Mouse (Mus musculus) thymus, postnatal 4 days (tissue): ENCODE results near the gene Sstr4.

Experiments
- DNase-seq: peaks from one replicate; pipeline ENCODE4 v3.0.0; 2021

Sstr4 gene

GRCm38 (mm10) chr2:148396209-148396608 lies 1.1 kb downstream of the Sstr4 start:
- DNase-seq, result no peak

DNA sequence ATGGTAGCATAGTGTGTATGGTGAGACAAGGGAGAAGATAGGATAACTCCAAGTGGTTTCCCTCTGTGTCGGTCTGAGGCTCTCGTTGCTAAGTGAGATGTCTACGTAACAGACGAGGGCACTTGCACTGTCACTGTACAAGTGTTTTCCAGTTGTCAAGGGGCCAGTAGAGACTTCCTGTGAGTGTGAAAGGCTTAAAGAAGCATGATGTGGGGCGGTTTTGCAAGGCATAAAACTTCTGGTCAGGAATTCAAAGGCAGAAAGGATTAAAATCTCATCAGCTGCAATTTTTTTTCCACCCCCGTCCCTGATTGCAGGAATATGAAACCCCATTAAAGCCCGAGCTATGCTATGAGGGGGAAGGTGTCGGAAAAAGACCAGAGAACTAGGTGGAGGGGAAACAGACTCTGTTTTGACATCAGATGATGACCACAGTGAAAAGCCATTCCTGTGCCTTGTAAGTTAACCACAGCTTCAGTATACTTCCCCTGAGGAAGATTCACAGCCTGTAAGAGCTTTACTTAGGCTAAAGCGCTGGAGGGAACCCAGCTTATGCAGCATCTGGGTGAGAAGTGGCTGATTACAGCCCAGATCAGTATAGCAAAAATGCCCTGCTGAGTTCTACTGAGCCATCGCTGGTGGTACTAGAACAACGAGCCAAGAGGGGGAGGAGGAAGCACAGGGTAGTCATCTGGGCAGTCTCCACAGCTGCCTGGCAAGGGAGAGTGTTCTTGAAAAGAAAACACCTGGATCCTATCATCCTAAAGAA lies 2.1 kb downstream of the Sstr4 start:
- DNase-seq, result no peak

DNA sequence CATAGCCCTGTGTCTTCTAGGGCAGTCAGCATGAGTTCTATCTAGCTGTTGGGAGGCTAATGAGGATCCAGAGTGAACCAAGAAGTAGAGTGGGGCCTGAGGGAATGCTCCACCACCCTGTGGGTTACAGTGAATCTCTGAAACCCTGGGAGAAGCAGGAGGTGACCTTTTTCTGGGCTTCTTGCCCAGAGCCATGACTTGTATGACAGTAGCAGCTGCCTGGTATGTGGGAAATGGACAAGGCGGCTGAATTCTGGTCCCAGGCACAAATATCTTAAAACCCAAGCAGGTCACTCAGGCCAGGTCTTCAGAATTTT lies 2.6 kb downstream of the Sstr4 start:
- DNase-seq, result no peak

DNA sequence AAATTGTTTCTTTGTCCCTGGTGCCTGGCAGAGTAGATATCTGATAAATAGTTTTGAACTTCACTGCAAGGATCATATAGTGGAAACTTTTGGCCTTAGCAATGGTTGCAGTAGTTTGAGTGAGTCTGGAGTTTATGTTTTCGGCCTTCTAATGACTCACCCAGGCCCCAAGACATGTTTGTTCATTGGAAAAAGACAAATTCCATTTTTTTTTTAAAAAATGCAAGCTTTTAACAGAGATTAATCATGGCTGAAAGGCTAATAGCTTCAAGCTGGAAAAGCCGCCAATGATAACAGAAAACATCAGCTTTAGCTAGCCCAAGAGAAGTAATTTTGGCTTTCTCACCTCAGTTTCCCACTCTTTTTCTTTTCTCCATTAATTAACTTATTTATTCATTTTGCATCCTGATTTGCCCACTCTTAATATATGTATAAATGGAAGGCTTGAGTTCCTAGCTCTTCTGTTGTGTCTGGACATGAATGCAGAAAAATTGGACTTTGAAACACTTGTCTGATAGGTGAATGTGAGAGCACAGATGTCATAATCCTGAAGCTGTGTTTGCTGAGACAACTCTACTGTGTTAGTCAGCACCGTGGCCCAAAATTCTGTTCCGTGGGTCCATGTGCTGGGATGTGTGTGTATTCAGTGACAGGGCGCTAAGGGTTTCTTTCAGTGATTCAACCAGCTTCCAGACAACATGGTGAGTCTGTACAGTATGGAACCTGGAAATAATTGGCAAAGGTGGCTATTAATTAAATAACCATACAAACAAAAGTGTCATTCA lies 3.9 kb downstream of the Sstr4 start:
- no peak for DNase-seq

GRCm38 (mm10) chr2:148402227-148402626 lies 7.1 kb downstream of the Sstr4 start:
- DNase-seq, result no peak

DNA sequence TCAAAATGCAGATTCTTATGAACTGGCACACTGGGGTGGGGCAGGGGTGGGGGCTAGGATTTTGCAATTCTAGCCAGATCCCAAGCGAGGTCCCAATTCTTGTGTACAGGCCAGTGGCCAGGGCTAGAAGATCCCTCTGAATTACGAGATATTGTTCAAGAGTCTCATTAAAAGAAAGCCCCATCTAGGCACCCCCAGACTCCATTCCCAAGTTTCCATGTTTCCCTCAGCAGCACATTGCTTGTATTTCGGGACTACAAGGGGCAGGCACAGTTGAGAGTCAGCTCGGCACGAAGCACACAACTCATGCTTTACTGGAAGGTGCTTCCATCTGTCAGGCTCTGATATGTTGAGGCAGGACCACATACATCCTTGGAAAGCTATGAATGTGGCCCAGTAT lies 9.8 kb downstream of the Sstr4 start:
- DNase-seq, result no peak

DNA sequence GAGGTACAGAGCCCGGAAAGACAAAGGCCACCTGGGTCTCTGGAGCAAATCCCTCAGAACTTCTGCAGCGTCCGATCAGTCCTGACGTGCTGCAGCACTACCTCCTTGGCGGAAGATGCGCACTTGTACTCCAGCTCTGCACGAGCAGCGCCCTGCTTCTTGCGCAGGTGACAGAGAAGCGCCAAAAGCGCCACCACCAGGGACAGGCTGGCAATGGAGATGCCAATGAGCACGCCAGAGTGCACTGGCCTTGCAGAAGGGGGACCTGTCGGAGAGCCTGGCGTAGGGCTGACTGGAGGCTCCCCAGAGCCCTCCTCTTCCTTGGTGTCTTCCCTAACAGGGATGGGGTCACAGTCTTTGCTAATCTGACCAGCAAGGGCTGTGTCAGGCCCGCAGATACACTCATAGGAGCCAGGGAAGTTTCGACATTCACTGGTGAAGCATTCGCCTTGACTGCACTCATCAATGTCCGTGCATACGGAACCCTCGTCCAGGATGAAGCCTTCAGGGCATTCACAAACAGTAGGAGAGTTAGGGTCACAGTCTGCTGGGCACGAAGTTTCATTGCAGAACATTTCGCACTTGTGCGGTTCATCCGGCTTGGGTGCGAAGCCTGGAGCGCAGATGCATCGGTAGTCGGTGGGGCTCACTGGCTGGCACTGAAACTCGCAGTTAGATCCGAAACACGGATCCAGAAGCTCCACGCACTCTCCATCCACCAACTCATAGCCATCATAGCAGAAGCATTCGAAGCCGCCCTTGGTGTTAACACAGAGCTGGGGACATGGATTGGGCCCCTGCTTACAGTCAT lies 11.2 kb downstream of the Sstr4 start:
- peak; percentile 80 for DNase-seq

DNA sequence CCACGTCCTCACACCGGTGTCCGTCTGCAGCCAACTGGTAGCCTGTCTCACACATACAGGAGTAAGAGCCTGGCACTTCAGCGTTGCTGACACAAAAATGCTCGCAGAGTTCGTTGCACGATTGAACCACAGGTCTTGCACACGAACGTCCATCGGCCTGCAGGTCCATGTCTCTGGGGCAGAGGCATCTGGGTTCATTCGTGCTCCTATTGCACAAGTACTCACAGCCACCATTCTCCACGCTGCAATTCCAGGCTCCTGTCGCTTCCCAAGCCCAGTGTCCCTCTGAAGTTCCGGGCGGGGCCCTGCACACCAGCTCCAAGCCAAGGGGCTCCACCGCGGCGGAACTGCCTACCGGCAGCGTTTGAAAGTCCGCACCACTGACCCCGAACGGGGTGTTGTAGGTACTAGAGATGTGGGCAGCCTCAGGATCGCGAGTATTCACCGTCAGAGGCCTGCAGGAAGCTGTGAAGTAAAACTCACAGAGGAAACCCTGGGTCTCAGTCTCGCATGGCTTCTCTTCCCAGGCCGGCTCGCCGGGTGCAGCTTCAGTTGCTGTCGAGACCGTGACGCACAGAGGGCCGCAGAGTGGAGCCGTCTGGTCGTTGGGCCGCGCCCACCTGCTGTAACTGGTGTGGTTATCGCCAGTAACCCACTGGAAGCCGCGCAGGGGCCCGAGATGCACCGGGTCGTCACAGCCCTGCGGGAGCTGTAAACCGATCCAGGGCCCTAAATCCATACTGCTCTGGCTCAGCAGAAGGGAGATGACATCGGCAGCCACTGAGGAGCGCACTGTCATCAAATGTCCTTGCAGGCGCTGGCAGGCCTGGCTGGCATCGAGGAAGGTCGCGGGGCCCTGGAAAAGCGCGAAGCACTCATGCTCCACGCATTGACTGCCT lies 12.1 kb downstream of the Sstr4 start:
- peak; percentile 59 for DNase-seq

DNA sequence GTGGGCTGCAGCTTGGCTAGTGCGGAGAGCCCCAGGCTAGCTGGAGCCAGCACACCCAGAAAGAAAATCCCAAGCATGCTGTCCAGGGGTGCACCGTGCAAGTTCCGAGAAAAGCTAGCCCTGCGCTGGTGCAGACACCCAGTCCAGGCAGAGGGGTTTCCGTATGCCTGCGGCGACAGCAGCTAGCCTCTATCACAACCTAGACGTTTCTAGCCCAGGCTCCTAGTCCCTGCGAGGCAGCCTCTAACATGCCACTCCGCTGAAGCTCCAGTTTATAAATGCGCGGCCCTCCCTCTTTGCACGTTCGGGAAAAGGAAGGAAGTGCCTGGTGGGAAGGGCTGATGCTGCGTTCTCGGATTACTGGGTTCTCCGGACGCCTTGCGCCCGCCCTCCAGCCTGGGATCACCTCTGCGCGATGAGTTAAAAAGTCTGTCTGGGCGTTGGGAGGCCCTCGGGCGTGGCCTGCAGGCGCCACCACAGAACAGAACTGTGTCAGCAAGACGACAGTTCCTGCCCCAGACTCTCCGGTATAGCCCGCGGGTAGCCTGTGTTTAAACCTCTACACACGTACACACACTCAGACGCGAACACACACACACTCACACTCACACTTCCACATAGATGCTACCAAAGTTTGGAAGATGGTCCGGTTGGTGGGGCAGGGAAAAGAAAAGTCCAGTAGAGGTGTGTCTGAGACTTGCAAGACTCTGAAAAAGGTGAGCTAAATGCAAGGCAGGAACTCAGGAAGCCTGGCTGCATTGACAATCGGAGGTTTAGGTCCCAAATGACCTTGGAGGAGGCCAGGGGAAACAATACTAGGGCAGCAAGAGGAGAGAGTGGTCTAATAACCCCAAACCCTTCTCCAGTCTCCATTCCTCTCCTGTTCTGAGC lies 13.0 kb downstream of the Sstr4 start, which contains the start of gene Thbd:
Gene Thbd (minus strand): TSS at position 319 of the 891 bp plus-strand sequence.
- DNase-seq, result peak; percentile 61

DNA sequence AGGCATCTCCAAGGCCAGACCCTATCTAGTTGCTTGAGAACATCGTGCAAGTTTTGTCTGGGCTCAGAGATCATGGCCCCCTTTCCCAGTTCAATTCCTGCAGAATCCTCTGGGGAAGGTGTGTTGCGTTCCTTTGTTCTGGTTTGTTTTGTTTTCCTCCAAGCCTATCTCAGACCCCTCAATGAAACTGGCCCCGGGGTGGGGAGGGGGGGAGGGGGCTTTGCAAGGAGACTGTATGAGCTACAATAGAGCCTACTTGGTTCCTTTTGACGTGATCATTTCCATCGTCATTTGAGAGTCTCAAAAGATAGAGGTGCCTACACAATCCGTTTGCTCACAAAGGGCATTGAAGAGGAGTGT lies 13.6 kb downstream of the Sstr4 start:
- DNase-seq, result no peak

- DNase-seq, result peak; percentile 87
Measured at GRCm38 (mm10) chr2:148409141-148409540, 14.0 kb downstream of the Sstr4 start.

GRCm38 (mm10) chr2:148409821-148410220 lies 14.7 kb downstream of the Sstr4 start:
- DNase-seq, result no peak

DNA sequence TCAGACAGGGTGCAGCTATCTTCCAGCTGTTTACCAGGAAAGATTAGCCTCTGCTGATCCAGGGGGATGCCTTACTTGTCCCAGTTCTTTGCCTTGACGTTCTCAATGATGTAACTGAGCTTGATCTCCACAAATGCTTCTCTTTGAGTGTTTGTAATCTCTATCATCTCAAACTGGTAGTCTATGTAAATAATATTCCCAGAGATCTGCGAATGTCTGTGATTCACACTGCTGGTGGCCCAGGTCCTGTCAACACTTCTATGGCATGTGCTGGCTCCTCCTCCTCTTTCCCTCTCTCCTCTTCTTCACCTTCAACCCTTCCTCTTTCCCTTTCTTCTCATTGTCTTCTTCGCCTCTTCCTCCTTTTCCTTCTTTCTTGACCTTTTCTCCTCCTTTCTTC lies 24.0 kb downstream of the Sstr4 start:
- no peak for DNase-seq

DNA sequence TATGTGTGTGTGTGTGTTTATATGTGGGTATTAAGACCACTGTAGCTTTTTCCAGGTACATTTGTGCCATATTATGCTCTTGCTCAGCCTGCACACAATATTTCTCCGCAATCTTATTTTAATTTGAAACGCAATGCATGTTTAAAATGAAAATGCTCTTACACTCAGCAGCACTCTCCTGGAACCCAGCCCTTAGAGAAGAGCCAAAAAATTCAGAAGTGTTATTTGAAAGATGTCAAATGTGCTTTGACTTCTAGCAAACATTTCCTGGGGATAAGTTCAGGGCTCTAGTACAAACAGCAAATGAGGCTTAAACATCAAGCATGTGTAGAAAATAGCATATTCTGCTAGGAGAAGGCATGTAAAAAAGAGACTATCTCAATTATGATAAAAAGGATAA lies 24.6 kb downstream of the Sstr4 start:
- no peak for DNase-seq

- no peak for DNase-seq
Measured at GRCm38 (mm10) chr2:148421112-148421511, 26.0 kb downstream of the Sstr4 start.

GRCm38 (mm10) chr2:148421706-148422105 lies 26.6 kb downstream of the Sstr4 start:
- no peak for DNase-seq

- DNase-seq, result no peak
Measured at GRCm38 (mm10) chr2:148425709-148426382, 30.7 kb downstream of the Sstr4 start.

DNA sequence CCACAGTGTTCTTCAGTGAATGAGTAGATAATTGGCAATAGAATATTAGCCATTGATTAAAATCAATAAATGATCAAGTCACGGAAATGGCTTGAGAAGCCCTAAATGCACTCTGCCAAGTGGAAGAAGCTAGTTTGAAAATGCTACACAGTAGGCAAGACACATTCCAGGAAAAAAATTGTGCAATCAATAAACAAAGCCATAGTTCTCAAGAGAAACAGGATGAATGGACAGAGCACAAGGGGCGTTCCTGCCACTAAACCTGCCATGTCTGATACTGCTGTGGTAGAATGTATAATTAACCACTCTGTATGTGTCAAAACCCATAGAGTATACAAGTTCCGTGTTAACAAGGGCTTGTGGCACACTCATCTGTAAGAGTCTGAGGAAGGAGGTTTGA lies 32.4 kb downstream of the Sstr4 start:
- DNase-seq, result no peak

GRCm38 (mm10) chr2:148428523-148428922 lies 33.4 kb downstream of the Sstr4 start:
- DNase-seq, result no peak

DNA sequence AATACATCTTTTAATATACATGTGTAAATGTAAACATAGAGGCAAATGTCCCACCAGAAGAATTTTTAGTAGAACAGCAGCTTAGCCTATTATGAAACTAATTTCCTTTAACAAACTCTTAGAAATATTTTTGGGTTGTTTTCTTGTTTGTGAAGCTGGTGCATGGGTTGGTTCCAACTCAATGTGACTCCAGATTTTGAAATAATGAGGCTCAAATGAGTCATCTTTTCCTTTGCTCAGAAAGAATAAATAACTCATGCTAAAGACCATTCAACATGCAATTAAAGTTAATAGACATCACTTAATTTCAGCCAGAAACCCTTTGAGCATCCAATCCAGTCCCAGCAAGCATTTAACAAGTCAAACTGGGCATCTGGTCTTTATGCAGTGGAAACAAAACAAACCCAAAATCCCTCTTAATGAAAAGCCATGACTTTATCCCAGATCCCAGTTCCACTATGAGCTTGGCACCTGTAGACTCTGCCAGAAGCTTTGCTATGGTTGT lies 33.9 kb downstream of the Sstr4 start:
- no peak for DNase-seq

- DNase-seq, result no peak
Measured at GRCm38 (mm10) chr2:148430941-148431340, 35.8 kb downstream of the Sstr4 start.
